Mouse (Mus musculus): Measurements from ENCODE around the gene Col4a3.

Gene Col4a3

DNA sequence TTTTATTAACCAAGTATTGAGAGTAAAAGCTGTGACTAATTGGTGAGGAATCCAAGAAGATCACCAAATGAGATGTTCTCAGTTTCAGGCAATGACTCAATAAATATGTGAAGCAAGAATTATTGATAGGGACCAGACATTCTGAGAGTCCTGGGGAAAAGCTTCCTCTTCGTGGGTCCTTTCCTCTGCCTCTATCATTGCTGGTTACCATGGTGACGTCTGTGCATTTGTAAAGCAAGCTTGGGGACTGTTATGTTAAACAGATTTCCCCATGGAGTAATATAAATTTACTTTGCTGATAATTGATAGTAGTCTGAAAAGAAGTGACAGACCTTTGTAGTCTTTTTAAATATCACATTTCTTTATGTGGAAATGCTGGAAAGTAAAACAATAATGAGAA is 76.8 kb downstream of the Col4a3 start:
- no peak for DNase-seq (ENCODE audit: low spot score in 2 of 2)

DNA sequence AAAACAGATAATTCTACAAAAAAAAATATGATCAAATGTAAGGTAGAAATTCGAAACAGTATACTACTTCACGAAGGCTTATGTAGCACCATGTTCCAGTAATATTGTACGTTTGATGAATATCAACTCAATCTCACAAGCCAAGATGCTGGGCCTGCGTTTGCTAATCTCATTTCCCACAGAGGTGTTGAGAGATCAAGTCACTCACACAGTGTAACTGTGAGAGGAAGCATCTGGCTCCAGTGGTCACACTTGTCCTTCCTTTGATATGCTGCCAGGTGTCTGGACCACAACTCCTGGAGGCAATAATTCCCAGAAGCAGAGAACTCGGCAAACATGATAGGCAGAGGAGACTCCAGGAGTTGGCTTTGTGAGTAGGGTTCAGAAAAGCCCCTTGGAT is 99.6 kb downstream of the Col4a3 start:
- no peak for DNase-seq (ENCODE audit: low spot score in 2 of 2)

- no peak for DNase-seq (ENCODE audit: low spot score in 2 of 2)
Measured at GRCm38 (mm10) chr1:82686866-82687265, 100.1 kb downstream of the Col4a3 start.

- DNase-seq (ENCODE audit: low spot score in 2 of 2), result no peak
Measured at GRCm38 (mm10) chr1:82687931-82688330, 101.2 kb downstream of the Col4a3 start.

DNA sequence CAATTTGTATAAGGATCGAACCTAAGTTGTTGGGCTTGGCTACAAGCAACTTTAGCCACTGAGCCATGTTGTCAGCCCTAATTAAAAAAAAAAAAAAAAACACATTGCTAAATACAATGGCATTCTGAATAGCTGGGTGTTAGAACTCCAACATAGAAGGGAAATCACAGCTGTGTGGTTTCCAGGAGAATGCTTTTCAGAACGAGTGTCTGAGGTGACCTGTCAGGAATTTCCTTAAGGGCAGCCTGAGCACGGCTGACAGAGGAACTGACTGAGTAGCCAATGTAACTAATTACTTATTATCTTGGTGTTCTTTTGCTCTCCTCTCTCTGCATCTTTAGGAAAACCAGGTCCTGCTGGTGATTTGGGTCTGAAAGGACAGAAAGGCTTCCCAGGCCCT is 109.2 kb downstream of the Col4a3 start:
- DNase-seq (ENCODE audit: low spot score in 2 of 2), result no peak

- DNase-seq (ENCODE audit: low spot score in 2 of 2), result no peak
Measured at GRCm38 (mm10) chr1:82717816-82718512, 131.2 kb downstream of the Col4a3 start.

- peak; percentile 94 to 95 for DNase-seq (ENCODE audit: low spot score in 2 of 2)
Measured at GRCm38 (mm10) chr1:82724339-82725025, 137.8 kb downstream of the Col4a3 start, which contains the start of gene Mff. Mff (plus strand) TSS chr1:82724890.

- DNase-seq (ENCODE audit: low spot score in 2 of 2), result peak in 1 of 2 experiments; percentile 41
Measured at GRCm38 (mm10) chr1:82725026-82725874, 138.5 kb downstream of the Col4a3 start.

DNA sequence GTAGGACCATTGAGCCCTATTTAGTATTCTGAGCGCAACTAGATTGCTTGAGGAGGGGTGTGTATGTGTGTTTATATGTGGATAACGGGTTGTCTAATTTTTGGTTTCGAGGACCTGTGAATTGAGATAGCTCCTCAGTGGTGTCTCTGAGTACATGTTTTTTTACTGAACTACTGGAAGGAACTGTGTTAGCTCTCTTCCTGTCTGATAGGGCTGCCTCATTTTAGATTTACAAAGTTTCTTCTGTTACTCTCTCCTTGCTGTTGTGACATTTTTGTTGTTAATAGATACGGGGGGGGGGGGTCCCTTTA is 139.1 kb downstream of the Col4a3 start:
- no peak for DNase-seq (ENCODE audit: low spot score in 2 of 2)

GRCm38 (mm10) chr1:82726482-82726881 is 139.8 kb downstream of the Col4a3 start:
- DNase-seq (ENCODE audit: low spot score in 2 of 2), result no peak

- no peak for DNase-seq (ENCODE audit: low spot score in 2 of 2)
Measured at GRCm38 (mm10) chr1:82733357-82733756, 146.6 kb downstream of the Col4a3 start.

DNA sequence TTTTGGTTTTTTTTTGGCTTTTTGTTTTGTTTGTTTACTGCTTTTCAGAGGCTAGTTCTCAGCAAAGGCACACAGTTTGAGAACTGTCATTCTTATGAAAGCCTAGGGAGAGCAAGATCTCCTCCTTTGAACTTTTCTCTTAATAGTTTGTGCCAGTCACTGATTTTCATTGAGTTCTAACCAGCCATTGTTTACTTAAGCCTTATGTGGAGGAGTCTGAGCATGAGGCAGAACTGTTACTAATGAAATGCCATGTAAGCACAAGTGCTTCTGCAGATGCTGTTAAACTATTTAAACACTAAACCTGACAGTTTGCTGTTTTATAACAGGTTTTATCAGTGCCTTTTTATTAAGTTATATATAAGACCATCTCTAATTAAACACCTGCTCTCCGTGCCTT is 151.3 kb downstream of the Col4a3 start:
- DNase-seq (ENCODE audit: low spot score in 2 of 2), result no peak

- DNase-seq (ENCODE audit: low spot score in 2 of 2), result no peak
Measured at GRCm38 (mm10) chr1:82741539-82741938, 154.8 kb downstream of the Col4a3 start.

- no peak for DNase-seq (ENCODE audit: low spot score in 2 of 2)
Measured at GRCm38 (mm10) chr1:82743962-82744361, 157.2 kb downstream of the Col4a3 start.

DNA sequence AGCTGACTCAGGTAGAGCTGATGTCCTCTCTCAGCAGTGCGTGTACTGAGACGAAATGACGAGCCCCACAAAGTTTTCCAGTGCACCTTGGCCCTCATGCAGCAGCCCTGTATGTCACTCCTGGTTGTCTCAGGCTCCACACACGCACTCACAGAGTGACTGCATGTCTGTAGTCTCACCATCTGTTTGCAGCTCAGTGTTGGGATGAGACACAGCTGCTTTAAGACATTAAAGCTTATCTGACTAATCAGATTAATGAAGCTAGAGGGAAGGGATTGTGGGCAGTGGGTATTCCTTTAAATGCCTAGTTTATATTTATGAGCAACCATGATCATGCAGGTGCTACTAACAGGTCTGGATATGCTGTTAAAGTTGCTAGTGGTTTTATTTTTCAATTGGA is 159.7 kb downstream of the Col4a3 start:
- DNase-seq (ENCODE audit: low spot score in 2 of 2), result no peak

DNA sequence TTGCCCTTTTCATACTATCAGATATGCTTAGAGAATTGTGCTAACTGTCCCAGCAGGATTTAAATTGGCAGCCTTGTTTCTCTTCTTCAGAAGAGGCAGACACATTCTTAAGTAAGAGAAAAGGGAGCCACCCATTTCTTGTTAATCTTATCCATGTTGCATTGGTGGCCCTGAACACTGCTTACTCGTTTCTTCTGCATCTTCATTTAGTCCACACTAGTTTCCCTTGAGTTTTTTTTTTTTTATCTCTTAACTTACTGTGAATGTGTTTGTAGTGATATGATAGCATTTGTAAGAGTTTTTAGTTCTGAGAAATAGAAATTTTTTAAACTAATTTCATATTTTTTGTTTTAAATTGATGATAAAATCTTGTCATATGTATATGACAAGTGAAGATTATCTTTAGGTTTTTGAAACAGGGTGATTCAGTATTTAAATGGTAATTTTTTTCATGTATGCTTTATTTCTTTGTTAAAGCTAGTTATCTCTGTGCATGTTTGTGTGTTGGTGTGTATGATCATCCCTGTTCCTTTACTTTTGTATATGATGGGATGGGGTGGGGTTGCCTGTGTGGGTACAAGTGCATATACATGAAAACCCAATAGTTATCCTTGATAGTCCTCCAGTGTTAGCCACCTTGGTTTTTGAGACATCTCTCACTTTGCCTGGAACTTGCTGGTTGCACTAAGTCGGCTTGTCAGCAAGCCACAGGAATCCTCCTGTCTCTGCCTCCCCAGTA is 161.2 kb downstream of the Col4a3 start:
- no peak for DNase-seq (ENCODE audit: low spot score in 2 of 2)

GRCm38 (mm10) chr1:82759520-82759919 is 172.8 kb downstream of the Col4a3 start:
- peak in 1 of 2 experiments; percentile 40 for DNase-seq (ENCODE audit: low spot score in 2 of 2)

- no peak for DNase-seq (ENCODE audit: low spot score in 2 of 2)
Measured at GRCm38 (mm10) chr1:82761454-82762169, 174.9 kb downstream of the Col4a3 start.

DNA sequence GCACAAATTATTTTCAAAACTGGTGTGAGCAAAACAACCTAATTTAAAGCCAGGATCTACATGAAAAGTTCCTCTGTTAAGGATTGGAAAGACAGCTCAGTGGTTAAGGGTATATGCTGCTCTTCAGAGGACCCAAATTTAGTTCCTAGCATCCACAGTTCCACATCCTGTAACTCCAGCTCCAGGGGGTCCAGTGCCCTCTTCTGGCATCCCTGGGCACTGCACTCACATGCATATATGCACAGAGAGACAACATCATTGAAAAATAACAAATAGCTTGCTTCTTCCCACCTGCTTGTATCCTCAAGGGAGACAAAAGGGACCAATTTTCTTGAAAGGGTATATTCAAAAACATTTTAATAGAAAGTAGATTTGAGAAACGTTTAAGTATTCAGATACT is 175.6 kb downstream of the Col4a3 start:
- no peak for DNase-seq (ENCODE audit: low spot score in 2 of 2)

GRCm38 (mm10) chr1:82766227-82766626 is 179.5 kb downstream of the Col4a3 start:
- DNase-seq (ENCODE audit: low spot score in 2 of 2), result no peak

GRCm38 (mm10) chr1:82766641-82767040 is 179.9 kb downstream of the Col4a3 start:
- DNase-seq (ENCODE audit: low spot score in 2 of 2), result no peak
